Mouse (Mus musculus): ENCODE data around the gene D730048I06Rik. TPM values are rescaled to one million over a fixed set of nuclear protein-coding genes. Genes with fewer than 3 reads are reported as not detected.
"Not testable (repeated sequence)": the region's sequence is repeated elsewhere in the genome, so short reads cannot be mapped to it uniquely, and the experiment has no call there.

D730048I06Rik gene
- not detected for total RNA-seq (2022)

- DNase-seq (ENCODE audit: low spot score in 2 of 2), result no peak
Measured at GRCm38 (mm10) chr9:35790001-35790400, at the start of gene D730048I06Rik, which contains the start of gene Gm27235. TSS of gene D730048I06Rik (minus strand) at chr9:35790112. TSS of gene Gm27235 (minus strand) at chr9:35790101.

GRCm38 (mm10) chr9:35817881-35818280 is 28.0 kb upstream of the D730048I06Rik start:
- not testable (repeated sequence) for DNase-seq (ENCODE audit: low spot score in 2 of 2)

- DNase-seq (ENCODE audit: low spot score in 2 of 2), result no peak
Measured at GRCm38 (mm10) chr9:35798146-35798545, 8.2 kb upstream of the D730048I06Rik start.

- DNase-seq (ENCODE audit: low spot score in 2 of 2), result no peak
Measured at GRCm38 (mm10) chr9:35778009-35778408, 11.9 kb downstream of the D730048I06Rik start, which contains the start of gene Gm17727. TSS of gene Gm17727 (minus strand) at chr9:35778109.

GRCm38 (mm10) chr9:35756843-35757242 is 33.1 kb downstream of the D730048I06Rik start:
- DNase-seq (ENCODE audit: low spot score in 2 of 2), result no peak

GRCm38 (mm10) chr9:35740749-35741148 is 49.2 kb downstream of the D730048I06Rik start, which contains the start of gene Gm17677:
TSS of gene Gm17677 (plus strand) at chr9:35741049.
- DNase-seq (ENCODE audit: low spot score in 2 of 2), result no peak

Other genes with a start within 250 kb of the D730048I06Rik start
- gene Ddx25, start 231.6 kb downstream of the D730048I06Rik start, total RNA-seq (2022), result not detected
- 10 to 100 TPM in 1 of 4 experiments, 1 to 10 TPM in 3; 7.8 to 11.1 (median 9.2) TPM for gene Pus3, start 231.5 kb downstream of the D730048I06Rik start, total RNA-seq (2022)
- gene Pate2, start 219.8 kb downstream of the D730048I06Rik start, total RNA-seq (2022), result not detected
- gene Hyls1, start 219.7 kb downstream of the D730048I06Rik start, total RNA-seq (2022), result 1 to 10 TPM in 1 of 4 experiments, under 1 TPM in 3; 0.48 to 1.0 (median 0.93) TPM
- gene Pate4, start 178.2 kb downstream of the D730048I06Rik start, total RNA-seq (2022), result not detected
- not detected for gene Pate3, start 141.9 kb downstream of the D730048I06Rik start, total RNA-seq (2022)
- gene Pate1, start 102.7 kb downstream of the D730048I06Rik start, total RNA-seq (2022), result not detected
- not detected for gene Gm17677, start 49.1 kb downstream of the D730048I06Rik start, total RNA-seq (2022)
- gene Gm17727, start 12.0 kb downstream of the D730048I06Rik start, total RNA-seq (2022), result not detected
- not detected for gene Gm27235, start within 50 bp of the D730048I06Rik start, total RNA-seq (2022)
- gene 9230110F15Rik, start 54.0 kb upstream of the D730048I06Rik start, total RNA-seq (2022), result not detected
- gene 9230113P08Rik, start 118.3 kb upstream of the D730048I06Rik start, total RNA-seq (2022), result not detected

Measured in gastrocnemius, adult 8-10 months (tissue).